24 mouse cellular contexts compared by ENCODE assay signal in the genomic region with DNA sequence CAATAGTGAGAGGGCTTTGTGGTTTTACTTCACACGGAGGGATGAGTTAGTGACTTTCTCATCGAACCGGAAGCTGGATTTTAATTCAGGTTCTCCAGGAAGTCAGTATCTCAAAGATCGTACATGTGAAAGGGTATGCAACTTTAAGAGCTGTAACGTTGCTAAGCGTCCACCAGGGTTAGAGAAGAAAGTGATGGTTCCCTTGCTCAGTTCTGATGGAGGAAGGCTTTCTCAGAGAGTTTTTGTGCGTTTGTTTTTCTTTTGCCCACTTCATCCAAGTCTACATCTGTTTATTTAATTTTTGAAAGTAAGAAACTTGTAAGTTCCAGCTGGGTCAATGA. TPM values are rescaled to one million over a fixed set of nuclear protein-coding genes. Genes with fewer than 3 reads are reported as not detected.
DNase-seq lines count a peak whose midpoint lies in the region; ATAC-seq and TF ChIP-seq lines count a peak whose summit lies in the region.
"Had no signal": no experiment of that assay in that cellular context is flagged by ENCODE, and none has a peak within 500 bp of the region (broad histone marks: within the 10 kb centered on the region; RNA-seq: fewer than 3 reads in every experiment).

No protein-coding gene starts in this region.

- peak overlapping the region; percentile 85 for H3K27ac ChIP-seq in kidney, embryonic 15.5 days
- peak overlapping the region; percentile 74 for H3K27ac ChIP-seq in embryonic facial prominence, embryonic 15.5 days (replicated peaks)
- peak overlapping the region; percentile 89 for H3K27ac ChIP-seq in stomach, embryonic 16.5 days (ENCODE audit: low read length)
- no peak overlapping the region for H3K27ac ChIP-seq in cerebellum, adult 2 months (ENCODE audit: insufficient read depth, low read length)
- H3K27ac ChIP-seq: heart, embryonic 10.5 days; hindbrain, embryonic 15.5 days; limb, embryonic 12.5 days; midbrain, embryonic 13.5 days had no signal

- H3K4me3 ChIP-seq in kidney, embryonic 15.5 days (replicated peaks): no peak overlapping the region
- H3K4me3 ChIP-seq in embryonic facial prominence, embryonic 15.5 days (replicated peaks): no peak overlapping the region
- no peak overlapping the region for H3K4me3 ChIP-seq in stomach, embryonic 16.5 days (replicated peaks; ENCODE audit: low read length)
- no peak overlapping the region for H3K4me3 ChIP-seq in cerebellum, adult 2 months (replicated peaks; ENCODE audit: insufficient read depth, low read depth, low read length)
- H3K4me3 ChIP-seq: heart, embryonic 10.5 days; hindbrain, embryonic 15.5 days; limb, embryonic 12.5 days; liver, embryonic 15.5 days; midbrain, embryonic 13.5 days had no signal

- no peak for TF ChIP-seq CTCF in cerebellum, adult 2 months (IDR thresholded peaks at IDR 0.05; ENCODE audit: borderline replicate concordance, insufficient read depth, low read depth, low read length)

- no peak for DNase-seq in kidney, postnatal 14 days
- DNase-seq in retina, embryonic 14.5 days (ENCODE audit: low spot score): peak; percentile 6
- no peak for DNase-seq in retina, postnatal 1 day
- no peak for DNase-seq in cerebellum, adult 2 months
- no peak for DNase-seq in embryo, embryonic 10.5 days (ENCODE audit: low spot score)
- DNase-seq: adrenal gland, adult 2 months; cerebellum, postnatal 25 days; forebrain, postnatal 0 days; gastrocnemius, postnatal 14 days; heart, postnatal 36 days; layer of hippocampus, adult 9-11 months; lung, postnatal 4 days; right cerebral cortex, adult 18-20 months; thymus, postnatal 14 days had no signal

- no peaks in the 10 kb centered on the region for H3K36me3 ChIP-seq in kidney, embryonic 15.5 days
- H3K36me3 ChIP-seq in embryonic facial prominence, embryonic 15.5 days: no peaks in the 10 kb centered on the region
- H3K36me3 ChIP-seq in stomach, embryonic 16.5 days (ENCODE audit: control insufficient read depth, insufficient read depth, low read length): no peaks in the 10 kb centered on the region
- H3K36me3 ChIP-seq: G1E; heart, embryonic 10.5 days; hindbrain, embryonic 15.5 days; limb, embryonic 12.5 days; liver, embryonic 15.5 days; midbrain, embryonic 13.5 days had no signal

- no peak for ATAC-seq in kidney, embryonic 15.5 days (replicated peaks; ENCODE audit: low FRiP score)
- no peak for ATAC-seq in embryonic facial prominence, embryonic 15.5 days (ENCODE audit: insufficient number of reproducible peaks, low FRiP score, low TSS enrichment, low read depth)
- ATAC-seq in stomach, embryonic 16.5 days (ENCODE audit: insufficient read depth, low FRiP score): no peak
- ATAC-seq: forebrain, postnatal 0 days; midbrain, embryonic 13.5 days had no signal

- H3K9me3 ChIP-seq in kidney, embryonic 15.5 days (replicated peaks): no peaks in the 10 kb centered on the region
- H3K9me3 ChIP-seq in embryonic facial prominence, embryonic 15.5 days (replicated peaks): no peaks in the 10 kb centered on the region
- no peaks in the 10 kb centered on the region for H3K9me3 ChIP-seq in stomach, embryonic 16.5 days (replicated peaks; ENCODE audit: control insufficient read depth, low read length)
- H3K9me3 ChIP-seq: heart, embryonic 10.5 days; limb, embryonic 12.5 days; liver, embryonic 15.5 days; midbrain, embryonic 13.5 days had no signal

- TF ChIP-seq POLR2A in cerebellum, adult 2 months (IDR thresholded peaks at IDR 0.05; ENCODE audit: borderline replicate concordance, insufficient read depth, low read length): no peak

- no peak overlapping the region for H3K4me2 ChIP-seq in kidney, embryonic 15.5 days
- no peak overlapping the region for H3K4me2 ChIP-seq in embryonic facial prominence, embryonic 15.5 days (replicated peaks)
- H3K4me2 ChIP-seq in stomach, embryonic 16.5 days (ENCODE audit: low read depth, low read length): no peak overlapping the region
- H3K4me2 ChIP-seq: hindbrain, embryonic 15.5 days; limb, embryonic 12.5 days; midbrain, embryonic 13.5 days had no signal

- no peak overlapping the region for H3K9ac ChIP-seq in kidney, embryonic 15.5 days
- no peak overlapping the region for H3K9ac ChIP-seq in embryonic facial prominence, embryonic 15.5 days
- no peak overlapping the region for H3K9ac ChIP-seq in stomach, embryonic 16.5 days (ENCODE audit: low read length)
- H3K9ac ChIP-seq: forebrain, postnatal 0 days; hindbrain, embryonic 15.5 days; limb, embryonic 12.5 days; liver, embryonic 15.5 days; midbrain, embryonic 13.5 days had no signal

- peaks cover 27% of the 10 kb centered on the region for H3K4me1 ChIP-seq in kidney, embryonic 15.5 days
- H3K4me1 ChIP-seq in embryonic facial prominence, embryonic 15.5 days: peaks cover 15% of the 10 kb centered on the region
- H3K4me1 ChIP-seq in stomach, embryonic 16.5 days (ENCODE audit: control insufficient read depth, insufficient read depth, low read length): 0 out of 2 replicates have a peak, but pooled peaks cover 4% of the 10 kb centered on the region
- H3K4me1 ChIP-seq in cerebellum, adult 2 months (ENCODE audit: control insufficient read depth, insufficient read depth, low read length): no peaks in the 10 kb centered on the region
- H3K4me1 ChIP-seq: liver, embryonic 15.5 days had no signal

- WGBS in kidney, embryonic 15.5 days: 59% methylated on average over 7 of the region's 7 CpGs
- WGBS in embryonic facial prominence, embryonic 15.5 days: 49% methylated on average over 7 of the region's 7 CpGs
- WGBS in stomach, embryonic 16.5 days: 62% methylated on average over 7 of the region's 7 CpGs
- 65% methylated on average over 7 of the region's 7 CpGs for WGBS in cerebellum, adult 2 months

- H3K27me3 ChIP-seq in kidney, embryonic 15.5 days: peaks cover 56% of the 10 kb centered on the region
- peaks cover 55% of the 10 kb centered on the region for H3K27me3 ChIP-seq in embryonic facial prominence, embryonic 15.5 days
- H3K27me3 ChIP-seq in stomach, embryonic 16.5 days (ENCODE audit: control insufficient read depth, insufficient read depth, low read length): peaks cover 45% of the 10 kb centered on the region
- H3K27me3 ChIP-seq in cerebellum, adult 2 months (ENCODE audit: control insufficient read depth, insufficient read depth, low read length): no peaks in the 10 kb centered on the region; the same call in 1 of the 2 replicates

RNA-seq across cellular contexts. Expression of gene Tacstd2, which starts 3.8 kb away (rescaled TPM):
- polyA plus RNA-seq in kidney, embryonic 15.5 days (2015; fragmentation: Nextera tagmentation; extraction: Ambion mirVana): 61.1 and 63.1 TPM in 2 replicates
- polyA plus RNA-seq in embryonic facial prominence, embryonic 15.5 days (2015; fragmentation: Nextera tagmentation; extraction: Ambion mirVana): 154 and 198 TPM in 2 replicates
- 160 and 210 TPM in 2 replicates for polyA plus RNA-seq in stomach, embryonic 16.5 days (2015; fragmentation: Nextera tagmentation; extraction: Ambion mirVana)
- 0.25 and 0.29 TPM in 2 replicates for polyA plus RNA-seq in cerebellum, adult 2 months (2012; rRNA removed)
- polyA plus RNA-seq: adrenal gland, adult 2 months; G1E had no signal

RNA-seq across cellular contexts. Expression of gene Il23r, which starts 40.1 kb away (rescaled TPM):
- not detected in 2 replicates for polyA plus RNA-seq in kidney, embryonic 15.5 days (2015; fragmentation: Nextera tagmentation; extraction: Ambion mirVana)
- polyA plus RNA-seq in embryonic facial prominence, embryonic 15.5 days (2015; fragmentation: Nextera tagmentation; extraction: Ambion mirVana): 0.11 TPM in 1 of 2 replicates, not detected in the other
- 0.06 TPM in 1 of 2 replicates, not detected in the other for polyA plus RNA-seq in stomach, embryonic 16.5 days (2015; fragmentation: Nextera tagmentation; extraction: Ambion mirVana)
- 0.03 and 0.08 TPM in 2 replicates for polyA plus RNA-seq in cerebellum, adult 2 months (2012; rRNA removed)
- polyA plus RNA-seq: forebrain, postnatal 0 days; G1E; heart, embryonic 10.5 days; hindbrain, embryonic 15.5 days; limb, embryonic 12.5 days; liver, embryonic 15.5 days; midbrain, embryonic 13.5 days; stomach, embryonic 14.5 days had no signal

Comparison
In these comparisons a context has a peak if more than half of its experiments do, and no peak if none do; other contexts are left out.
1. RNA of gene Tacstd2, which starts 3.8 kb away (polyA plus RNA-seq): 154 to 198 TPM in embryonic facial prominence, embryonic 15.5 days, 160 to 210 TPM in stomach, embryonic 16.5 days and 61.1 to 63.1 TPM in kidney, embryonic 15.5 days; 0.25 to 0.29 TPM in cerebellum, adult 2 months; every median in the first group is over 10 times any median in the second.